Mouse (Mus musculus) hematopoietic stem cell, adult 5-6 weeks (primary cell): ENCODE measurements at regions not wholly inside any gene's neighbourhood (a gene's known extent, or its start where the extent isn't known, plus 50 kb on each side); places are given as distances from the start of the nearest gene placed in this dataset.

Experiments used
- ATAC-seq, 2 experiments: fragments of 125-278 bp in 1 of 2; replicated peaks in 1 of 2; 2 replicates each; pipeline ENCODE4 v1.8.0; 2016 to 2017; ENCODE audit warnings: inconsistent platforms in 2 of 2, mild to moderate bottlenecking in 2 of 2, moderate number of reproducible peaks in 2 of 2, low read depth in 1 of 2, moderate TSS enrichment in 1 of 2; ENCODE audit not compliant: low FRiP score in 2 of 2, poor library complexity in 2 of 2, severe bottlenecking in 2 of 2, insufficient read depth in 1 of 2, low TSS enrichment in 1 of 2

GRCm38 (mm10) chr12:96141748-96142147, 449.7 kb downstream of the Flrt2 start:
- ATAC-seq, result no peak

GRCm38 (mm10) chr12:96154095-96154494, 462.1 kb downstream of the Flrt2 start:
- peak; percentile 49 to 51; a peak in 1 of 4 replicates for ATAC-seq

GRCm38 (mm10) chr12:96167551-96167950, 475.5 kb downstream of the Flrt2 start:
- no peak for ATAC-seq

GRCm38 (mm10) chr12:96198928-96199327, 506.9 kb downstream of the Flrt2 start:
- peak; percentile 75 to 88 for ATAC-seq

- ATAC-seq, result no peak
These were observed 509.8 kb downstream of the Flrt2 start for GRCm38 (mm10) chr12:96201855-96202254.

GRCm38 (mm10) chr12:96226446-96226845, 534.4 kb downstream of the Flrt2 start:
- no peak for ATAC-seq

- ATAC-seq, result no peak
These were observed 536.7 kb downstream of the Flrt2 start for GRCm38 (mm10) chr12:96228714-96229113.

GRCm38 (mm10) chr12:96235510-96235909, 543.5 kb downstream of the Flrt2 start:
- ATAC-seq, result no peak

GRCm38 (mm10) chr12:96235996-96236525, 544.0 kb downstream of the Flrt2 start:
- ATAC-seq, result no peak

- no peak for ATAC-seq
These were observed 547.6 kb downstream of the Flrt2 start for GRCm38 (mm10) chr12:96239642-96240041.

GRCm38 (mm10) chr12:96261978-96262377, 570.0 kb downstream of the Flrt2 start:
- peak; percentile 73 to 84 for ATAC-seq

GRCm38 (mm10) chr12:96275894-96276293, 583.9 kb downstream of the Flrt2 start:
- ATAC-seq, result no peak

GRCm38 (mm10) chr12:96311137-96311536, 619.1 kb downstream of the Flrt2 start:
- peak; percentile 53 to 71; a peak in 2 of 4 replicates for ATAC-seq

- no peak for ATAC-seq
These were observed 631.2 kb downstream of the Flrt2 start for GRCm38 (mm10) chr12:96323061-96323786.

- no peak for ATAC-seq
These were observed 659.1 kb downstream of the Flrt2 start for GRCm38 (mm10) chr12:96351143-96351542.

GRCm38 (mm10) chr12:96378924-96379323, 686.9 kb downstream of the Flrt2 start:
- no peak for ATAC-seq

GRCm38 (mm10) chr12:96419104-96419503, 727.1 kb downstream of the Flrt2 start:
- no peak for ATAC-seq

- no peak for ATAC-seq
These were observed 727.5 kb downstream of the Flrt2 start for GRCm38 (mm10) chr12:96419567-96419966.

- ATAC-seq, result no peak
These were observed 735.6 kb downstream of the Flrt2 start for GRCm38 (mm10) chr12:96427589-96427988.
